ENCODE assay signal across 21 mouse cellular contexts in genomic region chr7:139301505-139301904, GRCm38 (mm10).
"Had no signal": no experiment of that assay in that cellular context is flagged by ENCODE, and none has a peak within 500 bp of the region (broad histone marks: within the 10 kb centered on the region; RNA-seq: fewer than 3 reads in every experiment).

No protein-coding gene starts in this region.

- H3K4me3 ChIP-seq: liver, embryonic 13.5 days; liver, embryonic 15.5 days; lung, embryonic 15.5 days; megakaryocyte, embryonic 14.5 days; midbrain, embryonic 13.5 days; midbrain, embryonic 15.5 days; stomach, embryonic 15.5 days had no signal

- DNase-seq: liver, embryonic 13.5 days; liver, postnatal 0 days; lung, adult 2 months; lung, postnatal 14 days; lung, postnatal 36 days; retina, postnatal 1 day; right cerebral cortex, adult 18-20 months; right cerebral cortex, postnatal 25 days; right cerebral cortex, postnatal 4 days; thymus, adult 2 months; thymus, postnatal 36 days had no signal

- H3K36me3 ChIP-seq: liver, embryonic 13.5 days; liver, embryonic 15.5 days; lung, embryonic 15.5 days; midbrain, embryonic 13.5 days; midbrain, embryonic 15.5 days; stomach, embryonic 15.5 days had no signal

- H3K9me3 ChIP-seq: liver, embryonic 13.5 days; liver, embryonic 15.5 days; lung, embryonic 15.5 days; megakaryocyte, embryonic 14.5 days; midbrain, embryonic 13.5 days; midbrain, embryonic 15.5 days; stomach, embryonic 15.5 days had no signal

- H3K9ac ChIP-seq: liver, embryonic 13.5 days; liver, embryonic 15.5 days; liver, postnatal 0 days; lung, embryonic 15.5 days; midbrain, embryonic 13.5 days; midbrain, embryonic 15.5 days; stomach, embryonic 15.5 days had no signal

- H3K4me2 ChIP-seq: liver, embryonic 13.5 days; liver, embryonic 15.5 days; lung, embryonic 15.5 days; midbrain, embryonic 11.5 days; midbrain, embryonic 13.5 days; midbrain, embryonic 15.5 days; stomach, embryonic 15.5 days had no signal

- ATAC-seq: liver, postnatal 0 days; lung, postnatal 0 days; midbrain, embryonic 13.5 days; midbrain, embryonic 15.5 days had no signal

- H3K27me3 ChIP-seq: liver, embryonic 13.5 days; liver, embryonic 15.5 days; lung, embryonic 15.5 days; megakaryocyte, embryonic 14.5 days; stomach, embryonic 15.5 days had no signal

- H3K27ac ChIP-seq: liver, embryonic 13.5 days; liver, embryonic 15.5 days; lung, embryonic 15.5 days; macrophage; midbrain, embryonic 13.5 days; midbrain, embryonic 15.5 days; stomach, embryonic 15.5 days; stomach, postnatal 0 days had no signal

- H3K4me1 ChIP-seq: liver, embryonic 13.5 days; liver, embryonic 15.5 days; midbrain, embryonic 15.5 days had no signal
